Mouse (Mus musculus) lung, postnatal 14 days (tissue): Measurements from ENCODE around the gene Olfm1.
A peak's percentile ranks its signal among the peaks of the same experiment; 100 is the strongest.

Experiments
- DNase-seq: peaks from one replicate; pipeline ENCODE4 v3.0.0; 2021

Gene Olfm1

DNA sequence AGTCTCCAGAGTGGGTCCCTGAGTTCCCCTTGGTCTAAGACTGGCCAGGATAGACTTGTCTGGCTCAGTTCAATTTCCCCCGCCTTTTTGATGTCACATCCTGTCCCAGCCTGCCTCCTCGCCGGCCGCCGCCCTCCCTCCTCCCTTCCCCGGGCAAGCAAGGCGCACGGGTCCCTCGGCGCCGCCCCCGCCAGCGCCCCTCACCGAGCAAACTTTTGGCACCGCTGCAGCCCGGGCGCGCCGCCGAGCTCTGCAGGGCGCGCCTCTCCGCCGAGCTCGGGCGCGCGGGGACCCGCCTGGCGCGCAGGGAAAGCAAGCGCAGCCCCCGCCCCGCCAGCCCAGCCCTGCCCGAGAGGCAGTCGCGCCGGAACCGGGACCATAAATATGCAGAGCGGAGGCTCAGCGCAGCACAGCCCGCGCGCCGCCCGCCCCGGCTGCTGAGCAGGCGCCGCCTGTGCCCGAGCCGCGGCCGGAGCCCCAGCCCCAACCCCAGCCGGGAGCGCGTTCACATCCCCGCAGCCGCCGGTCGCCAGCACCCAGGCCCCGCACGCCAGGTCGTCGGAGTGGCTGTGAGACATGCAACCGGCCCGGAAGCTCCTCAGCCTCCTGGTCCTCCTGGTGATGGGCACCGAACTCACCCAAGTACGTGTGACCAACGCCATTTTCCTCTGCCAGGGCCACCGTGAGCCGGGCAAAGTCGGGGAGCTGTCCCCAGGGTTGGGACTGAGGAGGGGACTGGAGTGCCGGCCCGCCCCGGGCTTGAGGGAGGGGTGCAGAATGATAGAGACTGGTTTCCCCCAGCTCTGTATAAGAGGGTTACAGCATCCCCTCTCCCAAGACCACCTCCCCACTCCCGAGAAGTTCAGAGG is at the start of gene Olfm1:
Gene Olfm1 (plus strand): TSS at position 172 of the 869 bp plus-strand sequence.
- DNase-seq, result peak; percentile 72

- no peak for DNase-seq
Measured at GRCm38 (mm10) chr2:28143417-28144045, 49.3 kb upstream of the Olfm1 start.

DNA sequence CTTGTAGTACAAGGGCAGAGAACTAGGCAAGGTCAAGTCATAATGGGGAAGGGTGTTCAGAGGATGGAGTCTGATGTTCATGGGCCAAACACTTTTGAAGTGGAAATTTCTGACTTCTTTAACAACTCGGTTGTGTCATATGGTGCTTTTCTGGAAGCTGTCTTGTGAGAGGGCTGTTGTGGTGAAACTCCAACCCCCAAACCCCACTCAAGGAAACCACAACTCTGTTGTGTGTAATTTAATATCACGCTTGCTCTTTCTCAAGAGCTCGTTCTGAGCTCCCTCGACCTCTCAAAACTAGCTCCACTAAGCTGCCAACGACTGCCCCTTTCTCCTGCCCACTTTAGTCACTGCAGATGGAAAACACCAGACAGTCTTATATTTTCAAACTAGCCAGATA is 47.1 kb upstream of the Olfm1 start:
- DNase-seq, result no peak

GRCm38 (mm10) chr2:28146152-28146551 is 46.6 kb upstream of the Olfm1 start:
- no peak for DNase-seq

DNA sequence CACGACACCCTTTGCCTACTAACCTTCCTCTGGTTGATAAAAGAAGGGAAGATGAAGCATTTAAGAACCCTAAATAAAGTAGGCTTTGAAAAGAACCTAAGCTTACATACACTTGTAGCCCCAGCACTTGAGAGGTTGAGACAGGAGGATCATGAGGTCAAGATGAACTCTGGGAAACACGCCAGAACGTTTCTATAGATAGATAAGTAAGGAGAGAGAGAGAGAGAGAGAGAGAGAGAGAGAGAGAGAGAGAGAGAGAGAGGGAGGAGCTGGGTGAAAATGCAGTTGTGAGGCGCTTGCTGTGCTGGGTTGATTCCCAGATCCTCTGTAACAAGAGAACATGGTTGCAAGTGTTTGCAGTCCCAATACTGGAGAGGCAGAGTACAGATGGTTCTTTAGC is 46.1 kb upstream of the Olfm1 start:
- no peak for DNase-seq

- no peak for DNase-seq
Measured at GRCm38 (mm10) chr2:28147248-28147794, 45.5 kb upstream of the Olfm1 start.

GRCm38 (mm10) chr2:28149688-28150087 is 43.1 kb upstream of the Olfm1 start:
- DNase-seq, result no peak

GRCm38 (mm10) chr2:28160568-28160967 is 32.2 kb upstream of the Olfm1 start:
- peak; percentile 23 for DNase-seq

DNA sequence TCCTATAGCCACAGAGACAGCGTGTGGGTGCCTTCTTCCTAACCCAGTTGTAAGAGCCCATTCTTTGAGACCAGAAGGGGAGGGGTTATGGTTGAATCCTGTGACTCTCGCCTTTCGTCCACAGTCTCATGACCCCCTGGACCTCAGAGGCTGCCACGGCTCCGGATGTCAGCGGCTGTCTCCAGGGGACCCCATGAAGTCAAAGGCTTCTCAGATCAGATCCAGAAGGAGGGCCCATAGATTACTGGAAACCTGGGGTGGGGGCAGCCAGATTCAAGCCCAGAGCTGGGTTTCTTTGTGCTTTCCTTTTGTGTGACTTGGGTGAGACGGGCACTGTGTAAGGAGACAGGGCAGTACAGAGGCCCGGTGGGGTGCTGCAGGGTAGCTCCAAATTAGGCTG is 27.2 kb upstream of the Olfm1 start:
- no peak for DNase-seq

- no peak for DNase-seq
Measured at GRCm38 (mm10) chr2:28169336-28169735, 23.5 kb upstream of the Olfm1 start.

- DNase-seq, result no peak
Measured at GRCm38 (mm10) chr2:28171962-28172361, 20.8 kb upstream of the Olfm1 start.

GRCm38 (mm10) chr2:28173225-28174141 is 19.3 kb upstream of the Olfm1 start:
- DNase-seq, result no peak

- no peak for DNase-seq
Measured at GRCm38 (mm10) chr2:28174441-28174840, 18.4 kb upstream of the Olfm1 start.

- no peak for DNase-seq
Measured at GRCm38 (mm10) chr2:28178600-28178999, 14.2 kb upstream of the Olfm1 start.

DNA sequence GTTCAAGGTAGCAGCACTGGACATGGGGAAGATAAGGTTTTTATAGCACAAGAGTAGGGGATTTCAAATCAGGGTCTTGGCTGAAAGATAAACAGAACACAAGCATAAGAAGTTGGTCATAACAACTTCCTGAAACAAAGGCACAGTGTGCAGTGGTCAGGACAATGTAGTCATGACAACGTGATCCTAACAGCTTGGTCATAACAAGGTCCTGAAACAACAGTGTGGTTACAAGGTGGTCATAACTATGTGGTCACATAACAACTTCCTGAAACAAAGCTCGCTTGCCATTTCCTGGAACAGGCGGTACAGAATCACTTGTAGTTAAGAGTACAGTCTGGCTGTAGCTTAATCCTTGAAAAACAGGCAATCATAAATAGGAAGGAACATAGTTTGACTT is 12.7 kb upstream of the Olfm1 start:
- no peak for DNase-seq

GRCm38 (mm10) chr2:28188398-28188944 is 4.3 kb upstream of the Olfm1 start:
- DNase-seq, result no peak

DNA sequence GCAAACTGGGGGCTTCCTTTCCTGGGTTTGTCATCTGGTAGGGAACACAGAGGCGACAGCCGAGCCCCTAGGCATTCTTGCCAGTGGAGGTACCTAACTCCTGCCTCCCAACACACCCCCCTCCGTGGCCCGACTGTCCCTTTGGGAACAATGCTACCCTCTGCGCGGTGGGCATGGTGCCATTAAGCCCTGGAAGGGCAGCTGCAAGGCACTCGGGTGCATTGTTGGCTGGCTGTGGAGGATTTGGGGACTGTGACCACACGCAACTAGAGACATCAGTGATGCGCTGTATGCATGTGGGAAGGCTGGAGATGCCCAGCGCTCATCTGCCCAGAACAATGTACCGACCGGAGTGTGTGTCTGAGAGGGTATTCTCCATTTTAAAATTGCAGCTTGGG is 897 bp downstream of the Olfm1 start:
- DNase-seq, result no peak

GRCm38 (mm10) chr2:28194962-28195617 is 2.3 kb downstream of the Olfm1 start:
- DNase-seq, result peak; percentile 33

- no peak for DNase-seq
Measured at GRCm38 (mm10) chr2:28195726-28196125, 2.9 kb downstream of the Olfm1 start.

GRCm38 (mm10) chr2:28201441-28201841 is 8.6 kb downstream of the Olfm1 start:
- DNase-seq, result no peak

DNA sequence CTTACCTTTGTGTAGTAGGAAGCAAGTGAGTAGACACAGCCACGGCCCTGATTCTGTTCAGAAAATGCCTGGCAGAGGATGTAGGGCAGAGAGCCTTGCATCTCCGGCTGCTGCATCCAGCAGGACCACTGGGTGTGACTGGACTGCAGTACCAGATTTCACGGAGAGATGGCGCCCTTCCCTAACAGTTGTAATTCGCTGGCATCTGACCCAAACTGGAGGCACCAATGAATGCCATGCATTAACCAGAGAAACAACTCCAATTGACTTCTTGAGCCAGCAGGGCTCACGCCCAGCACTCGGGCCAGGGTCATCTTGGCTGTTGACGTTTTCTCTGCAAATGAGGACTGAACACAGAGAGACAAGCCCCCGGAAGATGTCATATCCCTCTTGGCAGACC is 11.4 kb downstream of the Olfm1 start:
- peak; percentile 96 for DNase-seq
